ENCODE assay signal across 15 mouse cellular contexts in genomic region chr5:107019904-107020303, GRCm38 (mm10). TPM values are rescaled to one million over a fixed set of nuclear protein-coding genes. Genes with fewer than 3 reads are reported as not detected.
DNase-seq lines count a peak whose midpoint lies in the region; ATAC-seq and TF ChIP-seq lines count a peak whose summit lies in the region.
"Had no signal": no experiment of that assay in that cellular context is flagged by ENCODE, and none has a peak within 500 bp of the region (broad histone marks: within the 10 kb centered on the region; RNA-seq: fewer than 3 reads in every experiment).

No protein-coding gene starts in this region.

- TF ChIP-seq POLR2A in embryonic fibroblast, embryonic 13.5 days (IDR thresholded peaks at IDR 0.05; ENCODE audit: low read depth, low read length): no peak

- DNase-seq in heart, postnatal 36 days: no peak
- no peak for DNase-seq in spleen, postnatal 10 days (ENCODE audit: low spot score in 2 of 2)
- DNase-seq: cerebellum, postnatal 36 days; gastrocnemius, postnatal 10 days; lung, adult 18-20 months; retina, postnatal 1 day; thymus, postnatal 14 days had no signal

- H3K4me1 ChIP-seq in heart, embryonic 12.5 days (replicated peaks): peaks cover 34% of the 10 kb centered on the region
- H3K4me1 ChIP-seq in brown adipose tissue, adult 24 weeks (ENCODE audit: control insufficient read depth, insufficient read depth, insufficient read length, low read length): peaks cover 17% of the 10 kb centered on the region
- H3K4me1 ChIP-seq in embryonic fibroblast, embryonic 13.5 days (ENCODE audit: control insufficient read depth, insufficient read depth, low read length): 0 out of 2 replicates have a peak, but pooled peaks cover 4% of the 10 kb centered on the region
- H3K4me1 ChIP-seq in limb, embryonic 12.5 days (replicated peaks): peaks cover 48% of the 10 kb centered on the region
- peaks cover 8% of the 10 kb centered on the region; the same call in 1 of the 2 replicates for H3K4me1 ChIP-seq in midbrain, embryonic 13.5 days (replicated peaks)
- H3K4me1 ChIP-seq: forebrain, embryonic 15.5 days had no signal

- intact Hi-C loops in heart, postnatal 36 days (cut with DNase I): no loop called here

- no peak for ATAC-seq in heart, embryonic 12.5 days (ENCODE audit: insufficient number of reproducible peaks, low FRiP score)
- no peak for ATAC-seq in limb, embryonic 12.5 days (ENCODE audit: insufficient number of reproducible peaks, insufficient read depth, low FRiP score, low TSS enrichment, low read depth)
- no peak for ATAC-seq in inflammation-experienced regulatory T-cells, adult 6 months
- ATAC-seq in midbrain, embryonic 13.5 days: no peak
- ATAC-seq: forebrain, embryonic 15.5 days had no signal

- H3K27ac ChIP-seq in heart, embryonic 12.5 days (ENCODE audit: poor library complexity, severe bottlenecking): peak overlapping the region; percentile 45; the same call in 1 of the 2 replicates
- peak overlapping the region; percentile 65 for H3K27ac ChIP-seq in brown adipose tissue, adult 24 weeks (replicated peaks; ENCODE audit: low read depth, low read length)
- peak overlapping the region; percentile 71 for H3K27ac ChIP-seq in embryonic fibroblast, embryonic 13.5 days (ENCODE audit: insufficient read depth, low read length)
- H3K27ac ChIP-seq in limb, embryonic 12.5 days: peak overlapping the region; percentile 13; the same call in 1 of the 2 replicates
- H3K27ac ChIP-seq in midbrain, embryonic 13.5 days: no peak overlapping the region
- H3K27ac ChIP-seq: forebrain, embryonic 15.5 days; hindbrain, embryonic 14.5 days had no signal

- no peaks in the 10 kb centered on the region for H3K27me3 ChIP-seq in heart, embryonic 12.5 days (replicated peaks)
- H3K27me3 ChIP-seq in limb, embryonic 12.5 days: no peaks in the 10 kb centered on the region
- H3K27me3 ChIP-seq in midbrain, embryonic 13.5 days: no peaks in the 10 kb centered on the region

- H3K4me3 ChIP-seq in heart, embryonic 12.5 days: no peak overlapping the region
- H3K4me3 ChIP-seq in brown adipose tissue, adult 24 weeks (ENCODE audit: insufficient read depth, low read depth, low read length): no peak overlapping the region
- no peak overlapping the region for H3K4me3 ChIP-seq in embryonic fibroblast, embryonic 13.5 days (ENCODE audit: insufficient read depth, low read length)
- H3K4me3 ChIP-seq in limb, embryonic 12.5 days (replicated peaks): no peak overlapping the region
- no peak overlapping the region for H3K4me3 ChIP-seq in midbrain, embryonic 13.5 days (replicated peaks)
- H3K4me3 ChIP-seq: forebrain, embryonic 15.5 days had no signal

- no peak overlapping the region for H3K4me2 ChIP-seq in heart, embryonic 12.5 days
- H3K4me2 ChIP-seq in limb, embryonic 12.5 days: no peak overlapping the region
- H3K4me2 ChIP-seq in midbrain, embryonic 13.5 days (replicated peaks): no peak overlapping the region
- H3K4me2 ChIP-seq: forebrain, embryonic 15.5 days; hindbrain, embryonic 14.5 days had no signal

- no peaks in the 10 kb centered on the region for H3K36me3 ChIP-seq in heart, embryonic 12.5 days
- no peaks in the 10 kb centered on the region for H3K36me3 ChIP-seq in limb, embryonic 12.5 days
- H3K36me3 ChIP-seq in midbrain, embryonic 13.5 days: no peaks in the 10 kb centered on the region
- H3K36me3 ChIP-seq: forebrain, embryonic 15.5 days had no signal

- H3K9me3 ChIP-seq in heart, embryonic 12.5 days (replicated peaks): 0 out of 2 replicates have a peak, but pooled peaks cover 3% of the 10 kb centered on the region
- H3K9me3 ChIP-seq in limb, embryonic 12.5 days: no peaks in the 10 kb centered on the region
- no peaks in the 10 kb centered on the region for H3K9me3 ChIP-seq in midbrain, embryonic 13.5 days
- H3K9me3 ChIP-seq: forebrain, embryonic 15.5 days had no signal

- no peak overlapping the region for H3K9ac ChIP-seq in heart, embryonic 12.5 days
- no peak overlapping the region for H3K9ac ChIP-seq in limb, embryonic 12.5 days (replicated peaks)
- no peak overlapping the region for H3K9ac ChIP-seq in midbrain, embryonic 13.5 days (replicated peaks)
- H3K9ac ChIP-seq: forebrain, embryonic 15.5 days; hindbrain, embryonic 14.5 days had no signal

- TF ChIP-seq CTCF in embryonic fibroblast, embryonic 13.5 days (IDR thresholded peaks at IDR 0.05; ENCODE audit: borderline replicate concordance, insufficient read depth, low read length): no peak

- WGBS in heart, embryonic 12.5 days: 68% methylated on average over 6 of the region's 6 CpGs
- 56% methylated on average over 6 of the region's 6 CpGs for WGBS in limb, embryonic 12.5 days
- 78% methylated on average over 6 of the region's 6 CpGs for whole genome bisulfite sequencing in midbrain, embryonic 13.5 days

RNA-seq across cellular contexts. Expression of gene Cdc7, which starts 55.8 kb away (rescaled TPM):
- polyA plus RNA-seq in heart, embryonic 12.5 days (2016; fragmentation: Nextera tagmentation; extraction: Ambion mirVana): 29.8 and 30.8 TPM in 2 replicates
- under 1 TPM; 0.39 to 0.60 TPM for total RNA-seq in heart, postnatal 36 days (2021)
- polyA plus RNA-seq in brown adipose tissue, adult 24 weeks (2012; ENCODE audit: insufficient read depth, insufficient read length, missing spikeins): 1.4 and 1.6 TPM in 2 replicates
- polyA plus RNA-seq in embryonic fibroblast, embryonic 13.5 days (2011; ENCODE audit: insufficient read length, low read depth, missing spikeins): 10.3 and 17.1 TPM in 2 replicates
- 54.7 and 62.5 TPM in 2 replicates for polyA plus RNA-seq in limb, embryonic 12.5 days (2016; fragmentation: Nextera tagmentation; extraction: Ambion mirVana)
- polyA plus RNA-seq in inflammation-experienced regulatory T-cells, adult 6 months (2017; shearing (Covaris generic)): 10 to 100 TPM; 18.7 to 25.1 (median 22.2) TPM
- 43.9 and 44.4 TPM in 2 replicates for polyA plus RNA-seq in midbrain, embryonic 13.5 days (2015; fragmentation: Nextera tagmentation; extraction: Ambion mirVana)
